Mouse (Mus musculus) gastrocnemius, adult 18-20 months (tissue): ENCODE data around the gene Ttyh3. TPM values are rescaled to one million over a fixed set of nuclear protein-coding genes. Genes with fewer than 3 reads are reported as not detected.
"Not testable (repeated sequence)": the region's sequence is repeated elsewhere in the genome, so short reads cannot be mapped to it uniquely, and the experiment has no call there.

ENCODE experiments used
- DNase-seq: peaks from one replicate; pipeline ENCODE4 v3.0.0; 2021; ENCODE audit warnings: low spot score
- long read RNA-seq, 2 experiments: library from polyadenylated mRNA; stranded (forward); transcript quantifications; one replicate each; pipeline ENCODE4 v2.0.0; 2021
- total RNA-seq, 2 experiments: library from RNA; stranded (reverse); gene quantifications; 2 replicates each; pipeline ENCODE4 v1.2.3; 2021

Gene Ttyh3
- 1 to 10 TPM; 4.1 to 5.4 TPM for total RNA-seq
- long read RNA-seq, experiment 1, full-length matches to known transcripts = 5 of 8 reads
- long read RNA-seq, experiment 1, partial matches to known transcripts = 3 of 8 reads
- long read RNA-seq, experiment 1, other reads (novel, unspliced or antisense) = 0 of 8 reads
- long read RNA-seq, experiment 2, full-length matches to known transcripts = 1 of 3 reads
- long read RNA-seq, experiment 2, partial matches to known transcripts = 0 of 3 reads
- long read RNA-seq, experiment 2, other reads (novel, unspliced or antisense) = 2 of 3 reads

GRCm38 (mm10) chr5:140648519-140649100 lies at the start of gene Ttyh3:
Gene Ttyh3, minus strand, starts transcription at chr5:140649031.
- peak; percentile 15 for DNase-seq

- DNase-seq = no peak
These were observed 47.2 kb upstream of the Ttyh3 start for GRCm38 (mm10) chr5:140695987-140696386.

GRCm38 (mm10) chr5:140688434-140688833 lies 39.6 kb upstream of the Ttyh3 start:
- no peak for DNase-seq

GRCm38 (mm10) chr5:140684343-140685148 lies 35.7 kb upstream of the Ttyh3 start:
- DNase-seq = no peak

GRCm38 (mm10) chr5:140682113-140682512 lies 33.3 kb upstream of the Ttyh3 start:
- no peak for DNase-seq

GRCm38 (mm10) chr5:140680950-140681349 lies 32.1 kb upstream of the Ttyh3 start:
- DNase-seq = no peak

- DNase-seq = no peak
These were observed 31.2 kb upstream of the Ttyh3 start for GRCm38 (mm10) chr5:140680051-140680450.

- no peak for DNase-seq
These were observed 28.3 kb upstream of the Ttyh3 start for GRCm38 (mm10) chr5:140677137-140677536.

GRCm38 (mm10) chr5:140675640-140676039 lies 26.8 kb upstream of the Ttyh3 start:
- no peak for DNase-seq

GRCm38 (mm10) chr5:140675079-140675478 lies 26.2 kb upstream of the Ttyh3 start:
- DNase-seq = no peak

- DNase-seq = no peak
These were observed 25.2 kb upstream of the Ttyh3 start for GRCm38 (mm10) chr5:140674036-140674435.

GRCm38 (mm10) chr5:140672603-140673002 lies 23.8 kb upstream of the Ttyh3 start:
- DNase-seq = not testable (repeated sequence)

- no peak for DNase-seq
These were observed 23.3 kb upstream of the Ttyh3 start for GRCm38 (mm10) chr5:140672115-140672514.

- peak; percentile 59 for DNase-seq
These were observed 14.9 kb upstream of the Ttyh3 start for GRCm38 (mm10) chr5:140663621-140664180.

- no peak for DNase-seq
These were observed 14.1 kb upstream of the Ttyh3 start for GRCm38 (mm10) chr5:140662741-140663592.

- no peak for DNase-seq
These were observed 13.2 kb upstream of the Ttyh3 start for GRCm38 (mm10) chr5:140661875-140662643.

- no peak for DNase-seq
These were observed 12.6 kb upstream of the Ttyh3 start for GRCm38 (mm10) chr5:140661427-140661826.

- DNase-seq = no peak
These were observed 11.6 kb upstream of the Ttyh3 start for GRCm38 (mm10) chr5:140660398-140660797.

GRCm38 (mm10) chr5:140659607-140660272 lies 10.9 kb upstream of the Ttyh3 start:
- DNase-seq = no peak
